Mouse (Mus musculus) small intestine, adult 2 months (tissue): ENCODE data around the gene Elmo2.

ENCODE experiments used
- CTCF ChIP-seq: fragments of 200-500 bp; IDR thresholded peaks from 2 replicates; pipeline ENCODE4 v1.5.1; 2012; ENCODE audit warnings: low read depth, mild to moderate bottlenecking, control low read depth, inconsistent platforms, low read length, moderate library complexity, mixed read lengths; ENCODE audit not compliant: insufficient replicate concordance, insufficient read length; ENCODE audit errors: extremely low read depth
- POLR2A ChIP-seq: fragments of 200-500 bp; IDR thresholded peaks from 2 replicates; pipeline ENCODE4 v1.6.1; 2012; ENCODE audit warnings: low read depth, mild to moderate bottlenecking, control low read depth, inconsistent platforms, low read length, moderate library complexity

- TF ChIP-seq POLR2A (no peak), CTCF (no peak)
Observed at GRCm38 (mm10) chr2:165258321-165258720, 68.0 kb downstream of the Elmo2 start.
